Mouse (Mus musculus) testis, adult 2 months (tissue): ENCODE results near the gene Myo1d. TPM values are rescaled to one million over a fixed set of nuclear protein-coding genes. Genes with fewer than 3 reads are reported as not detected.

Experiments
- H3K27ac ChIP-seq: fragments of 200-500 bp; 2 replicates; pipeline ENCODE4 v1.5.1; 2012; ENCODE audit warnings: low read depth, low read length; ENCODE audit not compliant: control insufficient read depth, insufficient read depth
- H3K27me3 ChIP-seq: fragments of 200-500 bp; 2 replicates; pipeline ENCODE4 v1.6.1; 2012; ENCODE audit warnings: mild to moderate bottlenecking, low read length, moderate library complexity; ENCODE audit not compliant: control insufficient read depth, insufficient read depth
- H3K36me3 ChIP-seq: fragments of 200-500 bp; 2 replicates; pipeline ENCODE4 v1.6.1; 2012; ENCODE audit warnings: mild to moderate bottlenecking, low read length; ENCODE audit not compliant: control insufficient read depth, insufficient read depth
- H3K4me1 ChIP-seq: fragments of 200-500 bp; 2 replicates; pipeline ENCODE4 v1.6.1; 2012; ENCODE audit warnings: low read length; ENCODE audit not compliant: control insufficient read depth, insufficient read depth
- H3K4me3 ChIP-seq: fragments of 200-500 bp; 2 replicates; pipeline ENCODE4 v1.5.1; 2012; ENCODE audit warnings: low read depth, mild to moderate bottlenecking, low read length, moderate library complexity, mixed read lengths; ENCODE audit not compliant: control insufficient read depth
- CTCF ChIP-seq: fragments of 200-500 bp; IDR thresholded peaks from 2 replicates; pipeline ENCODE4 v1.5.1; 2012; ENCODE audit warnings: low read depth, mild to moderate bottlenecking, inconsistent platforms, low read length, moderate library complexity; ENCODE audit not compliant: control insufficient read depth, insufficient read depth, insufficient replicate concordance
- POLR2A ChIP-seq: fragments of 200-500 bp; IDR thresholded peaks from 2 replicates; pipeline ENCODE4 v1.6.1; 2012; ENCODE audit warnings: low read depth, mild to moderate bottlenecking, inconsistent platforms, low read length, moderate library complexity; ENCODE audit not compliant: control insufficient read depth
- polyA plus RNA-seq: library from polyadenylated mRNA; depleted of rRNA; stranded (reverse); fragments of >200 nt; gene quantifications from 2 replicates; pipeline ENCODE4 v1.2.3, GENCODE M21; 2012; rRNA removed

Gene Myo1d
- polyA plus RNA-seq, 1 experiment = 4.6 TPM

DNA sequence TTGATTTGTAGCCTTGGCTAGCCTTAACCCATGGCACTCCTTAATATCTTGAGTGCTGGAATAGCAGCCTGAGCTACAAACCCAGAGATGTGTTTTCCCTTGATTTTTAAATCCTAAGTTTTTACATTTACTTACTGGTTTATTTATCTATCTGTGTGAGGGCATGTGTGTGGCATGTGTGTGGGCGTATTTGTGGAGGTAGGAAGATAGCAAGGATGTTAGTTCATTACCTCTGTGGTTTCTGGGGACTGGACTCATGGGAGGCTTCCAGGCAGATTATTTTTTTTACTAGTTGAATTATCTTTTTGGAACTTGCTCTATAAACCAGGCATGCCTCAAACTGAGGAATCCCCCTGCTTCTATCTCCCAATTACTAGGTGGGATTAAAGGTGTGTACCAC is 326.6 kb downstream of the Myo1d start:
- TF ChIP-seq CTCF (no peak), POLR2A (no peak)
- Histone ChIP-seq H3K27ac (no peak overlapping the region), H3K4me1 (no peaks in the 10 kb centered on the region), H3K36me3 (no peaks in the 10 kb centered on the region), H3K4me3 (no peak overlapping the region), H3K27me3 (no peaks in the 10 kb centered on the region)

DNA sequence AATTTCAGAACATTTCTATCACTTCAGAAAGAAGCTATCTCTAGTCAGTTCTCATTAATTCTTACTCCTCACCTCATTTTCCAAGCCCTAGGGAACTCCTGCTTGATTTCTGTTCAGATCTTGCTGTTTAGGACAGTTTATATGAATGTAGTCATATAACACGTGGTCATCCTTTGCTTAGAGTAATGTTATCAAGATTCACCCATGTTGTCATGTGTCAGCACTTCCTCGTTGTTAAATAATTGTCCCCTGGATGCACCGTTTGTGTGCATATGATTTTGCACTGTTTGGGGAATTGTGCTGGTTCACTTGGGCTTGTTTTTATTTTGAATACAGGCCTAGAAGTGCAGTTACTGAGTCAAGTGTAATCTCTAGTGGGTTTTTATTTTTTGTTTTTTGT is 327.6 kb downstream of the Myo1d start:
- Histone ChIP-seq H3K27ac (no peak overlapping the region), H3K27me3 (no peaks in the 10 kb centered on the region), H3K4me3 (no peak overlapping the region), H3K36me3 (no peaks in the 10 kb centered on the region), H3K4me1 (no peaks in the 10 kb centered on the region)
- TF ChIP-seq POLR2A = no peak

DNA sequence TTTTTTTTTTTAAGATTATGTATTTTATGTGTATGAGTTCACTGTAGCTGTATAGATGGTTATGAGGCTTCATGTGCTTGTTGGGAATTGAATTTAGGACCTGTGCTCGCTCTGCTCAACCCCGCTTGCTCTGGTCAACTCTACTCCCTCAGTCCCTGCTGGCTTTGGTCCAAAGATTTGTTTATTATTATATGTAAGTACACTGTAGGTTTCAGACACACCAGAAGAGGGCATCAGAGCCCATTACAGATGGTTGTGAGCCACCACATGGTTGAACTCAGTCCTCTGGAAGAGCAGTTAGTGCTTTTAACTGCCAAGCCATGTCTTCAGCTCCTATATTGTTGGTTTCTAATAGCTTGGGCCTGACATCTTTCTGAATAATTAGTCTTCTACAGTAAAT is 330.0 kb downstream of the Myo1d start:
- no peaks in the 10 kb centered on the region for H3K4me1 ChIP-seq
- H3K27me3 ChIP-seq = no peaks in the 10 kb centered on the region
- H3K27ac ChIP-seq = no peak overlapping the region
- no peak for TF ChIP-seq POLR2A
- no peak for TF ChIP-seq CTCF
- H3K4me3 ChIP-seq = no peak overlapping the region
- no peaks in the 10 kb centered on the region for H3K36me3 ChIP-seq

DNA sequence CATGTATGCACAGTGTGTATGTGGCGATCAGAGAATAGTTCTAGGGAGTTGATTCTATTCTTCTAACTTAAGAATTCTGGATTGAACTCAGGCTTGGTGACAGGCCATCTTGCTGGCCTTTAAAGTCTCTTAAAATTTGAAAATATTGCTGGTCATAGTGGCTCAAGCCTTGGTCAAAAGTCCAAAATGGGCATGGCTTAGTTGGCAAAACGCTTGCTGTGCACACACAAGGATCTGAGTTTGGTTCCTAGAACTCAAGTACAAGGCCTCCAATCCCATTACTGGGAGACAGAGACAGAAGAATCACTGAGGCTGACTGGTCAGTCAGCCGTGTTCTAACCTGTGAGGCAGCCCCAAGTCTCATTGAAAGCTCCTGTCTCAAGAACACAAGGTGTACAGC is 332.9 kb downstream of the Myo1d start:
- TF ChIP-seq POLR2A (no peak), CTCF (no peak)
- Histone ChIP-seq H3K4me3 (no peak overlapping the region), H3K27me3 (no peaks in the 10 kb centered on the region), H3K36me3 (no peaks in the 10 kb centered on the region), H3K4me1 (no peaks in the 10 kb centered on the region), H3K27ac (no peak overlapping the region)

Other genes with a start within 250 kb of the Myo1d start
- 4.3 and 4.5 TPM in 2 replicates for gene Tmem98, start 30.1 kb upstream of the Myo1d start, polyA plus RNA-seq
- gene Spaca3, start 78.3 kb upstream of the Myo1d start, polyA plus RNA-seq = 490 and 494 TPM in 2 replicates